Mouse (Mus musculus): ENCODE data around the gene Zdhhc18.
A peak's percentile ranks its signal among the peaks of the same experiment; 100 is the strongest.
"Not testable (repeated sequence)": the region's sequence is repeated elsewhere in the genome, so short reads cannot be mapped to it uniquely, and the experiment has no call there.

Zdhhc18 gene

GRCm38 (mm10) chr4:133662945-133663344 lies 13.0 kb upstream of the Zdhhc18 start:
- DNase-seq (ENCODE audit: low spot score) = no peak

GRCm38 (mm10) chr4:133662421-133662820 lies 12.5 kb upstream of the Zdhhc18 start:
- no peak for DNase-seq (ENCODE audit: low spot score)

- peak; percentile 69 for DNase-seq (ENCODE audit: low spot score)
Measured at GRCm38 (mm10) chr4:133660193-133661155, 10.5 kb upstream of the Zdhhc18 start.

GRCm38 (mm10) chr4:133659497-133660192 lies 9.7 kb upstream of the Zdhhc18 start:
- DNase-seq (ENCODE audit: low spot score) = no peak

GRCm38 (mm10) chr4:133658729-133659128 lies 8.8 kb upstream of the Zdhhc18 start:
- no peak for DNase-seq (ENCODE audit: low spot score)

GRCm38 (mm10) chr4:133657829-133658458 lies 8.0 kb upstream of the Zdhhc18 start:
- no peak for DNase-seq (ENCODE audit: low spot score)

- no peak for DNase-seq (ENCODE audit: low spot score)
Measured at GRCm38 (mm10) chr4:133656997-133657396, 7.0 kb upstream of the Zdhhc18 start.

GRCm38 (mm10) chr4:133656294-133656693 lies 6.3 kb upstream of the Zdhhc18 start:
- no peak for DNase-seq (ENCODE audit: low spot score)

- not testable (repeated sequence) for DNase-seq (ENCODE audit: low spot score)
Measured at GRCm38 (mm10) chr4:133654070-133654469, 4.1 kb upstream of the Zdhhc18 start.

GRCm38 (mm10) chr4:133652746-133653145 lies 2.8 kb upstream of the Zdhhc18 start:
- DNase-seq (ENCODE audit: low spot score) = no peak

- DNase-seq (ENCODE audit: low spot score) = no peak
Measured at GRCm38 (mm10) chr4:133651986-133652385, 2.0 kb upstream of the Zdhhc18 start.

GRCm38 (mm10) chr4:133651445-133651844 lies 1.5 kb upstream of the Zdhhc18 start:
- no peak for DNase-seq (ENCODE audit: low spot score)

GRCm38 (mm10) chr4:133649464-133649863 lies 490 bp downstream of the Zdhhc18 start:
- DNase-seq (ENCODE audit: low spot score) = not testable (repeated sequence)

- DNase-seq (ENCODE audit: low spot score) = no peak
Measured at GRCm38 (mm10) chr4:133645680-133646079, 4.3 kb downstream of the Zdhhc18 start.

GRCm38 (mm10) chr4:133645195-133645594 lies 4.8 kb downstream of the Zdhhc18 start:
- DNase-seq (ENCODE audit: low spot score) = no peak

- DNase-seq (ENCODE audit: low spot score) = no peak
Measured at GRCm38 (mm10) chr4:133634043-133634410, 15.9 kb downstream of the Zdhhc18 start.

- DNase-seq (ENCODE audit: low spot score) = peak; percentile 86
Measured at GRCm38 (mm10) chr4:133633332-133634042, 16.5 kb downstream of the Zdhhc18 start.

- DNase-seq (ENCODE audit: low spot score) = peak; percentile 27
Measured at GRCm38 (mm10) chr4:133632483-133633327, 17.2 kb downstream of the Zdhhc18 start.

GRCm38 (mm10) chr4:133631769-133632411 lies 18.1 kb downstream of the Zdhhc18 start:
- DNase-seq (ENCODE audit: low spot score) = no peak

- no peak for DNase-seq (ENCODE audit: low spot score)
Measured at GRCm38 (mm10) chr4:133631071-133631768, 18.7 kb downstream of the Zdhhc18 start.

All from ovary, postnatal 10 days (tissue).